Mouse (Mus musculus) retina, adult 2 months (tissue): ENCODE measurements around the gene Mypn.

Source experiments
- DNase-seq: peaks from one replicate; pipeline ENCODE4 v3.0.0-alpha.2; 2012; ENCODE audit warnings: low read depth, low spot score

Gene Mypn

GRCm38 (mm10) chr10:63113716-63114360 lies 89.9 kb downstream of the Mypn start:
- DNase-seq, result no peak

DNA sequence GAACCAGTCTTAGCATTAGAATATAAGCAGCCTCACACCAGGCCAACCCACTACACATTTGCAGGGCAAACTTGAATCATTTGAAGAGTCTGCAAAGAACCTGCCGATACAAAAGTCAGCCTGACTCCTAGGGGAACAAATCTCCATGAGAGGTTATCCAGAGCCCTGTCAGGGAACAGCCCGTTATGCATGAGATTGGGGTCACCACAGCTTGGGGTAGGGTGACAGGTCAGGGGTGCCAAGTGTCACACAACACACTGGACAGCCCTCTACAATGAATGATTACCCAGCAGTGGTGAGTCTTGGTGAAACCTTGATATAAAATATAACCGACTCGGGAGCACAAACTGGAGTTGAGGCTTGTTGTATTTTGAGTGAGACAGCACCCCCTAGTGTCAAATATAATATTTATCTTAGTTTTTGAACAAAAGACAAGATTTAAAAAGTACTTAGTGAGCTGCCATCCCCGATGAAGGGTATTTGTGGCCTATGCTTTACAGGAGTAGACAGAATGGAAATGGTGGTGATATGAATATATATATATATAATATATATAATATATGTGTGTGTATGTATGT lies 90.6 kb downstream of the Mypn start:
- no peak for DNase-seq

GRCm38 (mm10) chr10:63100657-63101056 lies 103.1 kb downstream of the Mypn start:
- no peak for DNase-seq

DNA sequence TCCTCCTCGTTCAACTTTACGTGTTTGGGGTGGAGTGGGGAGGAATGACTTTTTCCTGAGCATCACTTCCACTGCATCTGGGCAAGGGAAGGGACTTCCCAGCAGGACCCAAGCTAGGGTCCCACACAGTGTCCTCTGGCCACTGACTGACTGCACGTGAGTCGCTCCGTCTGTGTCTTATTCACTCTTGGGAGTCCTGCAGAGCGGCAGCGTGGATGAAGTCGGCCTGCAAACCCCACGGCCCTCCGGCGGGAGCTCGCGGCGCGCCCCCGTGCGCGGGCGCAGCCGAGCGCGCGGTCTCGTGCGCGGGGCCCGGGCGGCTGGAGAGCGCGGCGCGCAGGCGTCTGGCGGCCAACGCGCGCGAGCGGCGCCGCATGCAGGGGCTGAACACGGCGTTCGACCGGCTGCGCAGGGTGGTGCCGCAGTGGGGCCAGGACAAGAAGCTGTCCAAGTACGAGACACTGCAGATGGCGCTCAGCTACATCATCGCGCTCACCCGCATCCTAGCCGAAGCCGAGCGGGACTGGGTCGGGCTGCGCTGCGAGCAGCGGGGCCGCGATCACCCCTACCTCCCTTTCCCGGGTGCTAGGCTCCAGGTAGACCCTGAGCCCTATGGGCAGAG lies 103.7 kb downstream of the Mypn start:
- no peak for DNase-seq

DNA sequence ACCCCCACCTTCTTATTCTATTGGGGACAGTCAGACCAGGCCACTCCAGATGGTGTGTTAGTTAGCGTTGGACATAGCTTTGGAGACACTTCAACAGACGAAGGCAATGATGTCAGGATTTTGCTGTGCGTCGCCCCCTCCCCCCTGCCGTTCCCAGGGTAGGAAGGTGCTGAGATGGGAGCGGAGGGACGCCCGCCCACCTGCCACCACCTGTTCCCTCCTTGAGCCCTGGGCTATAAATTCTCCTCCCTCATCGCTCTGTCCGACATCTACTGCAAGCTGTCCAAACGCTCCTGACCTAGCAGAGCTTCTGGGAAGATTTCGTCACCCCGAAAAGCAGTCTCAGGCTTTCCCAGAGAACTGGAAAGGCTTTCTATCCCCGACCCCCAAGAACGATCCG lies 104.2 kb downstream of the Mypn start, which contains the start of gene Atoh7:
Atoh7 (plus strand) TSS at position 131 of the 400 bp plus-strand sequence.
- no peak for DNase-seq

DNA sequence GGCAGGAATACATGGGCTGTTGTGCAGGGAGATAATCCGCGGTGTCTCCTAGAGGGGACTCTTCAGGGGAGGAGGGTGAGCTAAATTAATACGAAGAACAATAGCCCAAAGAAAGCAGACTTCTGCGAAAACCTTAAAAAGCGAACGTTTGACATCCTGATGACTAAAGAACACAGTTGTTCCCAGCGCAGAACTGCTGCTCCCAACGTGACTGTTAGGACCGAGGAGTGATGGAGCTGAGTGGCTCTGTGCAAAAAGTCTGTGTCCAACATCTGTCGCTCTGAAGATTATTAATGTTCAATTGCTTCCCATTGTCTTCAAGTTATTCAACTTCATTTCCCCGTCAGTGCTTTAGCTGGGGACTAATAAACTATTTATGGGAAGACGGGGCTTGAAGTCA lies 105.6 kb downstream of the Mypn start:
- no peak for DNase-seq

GRCm38 (mm10) chr10:63096757-63097156 lies 107.0 kb downstream of the Mypn start:
- no peak for DNase-seq

GRCm38 (mm10) chr10:63092616-63093550 lies 110.9 kb downstream of the Mypn start:
- DNase-seq, result no peak

GRCm38 (mm10) chr10:63091915-63092314 lies 111.8 kb downstream of the Mypn start:
- DNase-seq, result no peak

DNA sequence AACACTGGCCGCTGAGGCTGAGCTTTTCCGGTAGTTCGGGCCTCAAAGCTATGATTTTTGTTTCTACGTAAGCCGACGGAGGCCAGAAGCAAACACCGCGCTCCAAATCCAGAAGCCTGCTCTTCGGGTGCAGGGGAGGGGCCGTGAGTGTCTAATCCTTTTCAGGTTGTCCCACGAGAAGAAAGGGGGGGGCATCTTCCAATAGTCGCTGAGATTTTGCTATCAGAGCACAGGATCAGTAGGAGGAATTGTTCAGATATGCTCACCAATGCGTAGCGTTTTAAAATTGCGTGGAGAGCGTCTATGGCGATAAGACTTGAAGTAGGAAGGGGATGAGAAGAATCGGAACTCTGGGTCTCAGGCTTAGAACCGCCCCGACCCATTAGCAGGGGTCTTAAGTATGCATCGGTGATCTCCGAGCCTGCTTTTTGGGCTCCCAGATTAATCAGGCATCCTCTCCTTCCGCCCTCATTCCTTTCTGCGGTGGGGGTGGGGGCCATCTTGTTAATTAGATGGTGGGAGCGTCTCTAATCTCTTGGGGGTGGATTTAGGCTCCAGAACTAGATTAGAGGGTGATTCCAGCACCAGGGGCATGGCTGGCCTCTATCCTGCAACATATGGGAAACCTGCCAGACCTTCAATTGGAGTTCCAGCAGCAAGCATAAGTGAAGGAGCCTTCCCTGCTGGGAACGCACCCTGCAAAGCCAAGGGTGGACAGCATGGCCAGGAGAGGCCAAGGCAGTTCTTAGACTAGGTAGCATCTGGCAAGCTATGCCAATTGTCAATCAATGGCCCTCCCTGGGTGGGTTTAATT lies 113.8 kb downstream of the Mypn start:
- no peak for DNase-seq

- DNase-seq, result no peak
These were observed 114.5 kb downstream of the Mypn start for GRCm38 (mm10) chr10:63089103-63089757.

DNA sequence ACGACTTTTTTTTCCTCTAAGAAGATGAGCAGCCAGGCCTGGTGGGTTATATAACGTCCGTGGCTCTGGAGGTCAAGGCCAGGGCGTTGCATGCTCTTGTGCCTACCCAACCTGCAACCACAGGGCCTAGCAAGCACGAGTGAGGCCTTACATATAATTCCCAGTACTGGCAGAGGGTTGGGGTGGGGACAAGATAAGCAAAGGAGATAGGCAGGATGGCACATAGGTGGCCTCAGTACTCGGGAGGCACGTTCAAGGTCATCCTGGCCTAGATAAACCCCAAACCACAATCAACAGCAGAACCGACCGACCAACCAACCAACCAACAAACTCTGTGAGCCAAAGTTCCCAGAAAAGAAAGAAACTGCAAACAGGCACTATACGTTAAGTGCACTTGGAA lies 117.4 kb downstream of the Mypn start:
- DNase-seq, result no peak

- DNase-seq, result peak; percentile 77
These were observed 137.8 kb downstream of the Mypn start for GRCm38 (mm10) chr10:63065988-63066387.
